Mouse (Mus musculus) urinary bladder, postnatal 14 days (tissue): ENCODE data around the gene Asb5.
A peak's percentile ranks its signal among the peaks of the same experiment; 100 is the strongest.
"Not testable (repeated sequence)": the region's sequence is repeated elsewhere in the genome, so short reads cannot be mapped to it uniquely, and the experiment has no call there.

Experiments
- DNase-seq: peaks from one replicate; pipeline ENCODE4 v3.0.0; 2021; ENCODE audit warnings: low spot score

The Asb5 gene

GRCm38 (mm10) chr8:54541331-54541730 lies 12.0 kb downstream of the Asb5 start:
- no peak for DNase-seq

- no peak for DNase-seq
Measured at GRCm38 (mm10) chr8:54548383-54548782, 19.0 kb downstream of the Asb5 start.

GRCm38 (mm10) chr8:54550026-54550574 lies 20.7 kb downstream of the Asb5 start:
- DNase-seq = no peak

GRCm38 (mm10) chr8:54554921-54555320 lies 25.5 kb downstream of the Asb5 start:
- DNase-seq = no peak

GRCm38 (mm10) chr8:54562137-54562536 lies 32.8 kb downstream of the Asb5 start:
- no peak for DNase-seq

GRCm38 (mm10) chr8:54565181-54565580 lies 35.8 kb downstream of the Asb5 start:
- no peak for DNase-seq

- no peak for DNase-seq
Measured at GRCm38 (mm10) chr8:54565603-54566260, 36.4 kb downstream of the Asb5 start.

DNA sequence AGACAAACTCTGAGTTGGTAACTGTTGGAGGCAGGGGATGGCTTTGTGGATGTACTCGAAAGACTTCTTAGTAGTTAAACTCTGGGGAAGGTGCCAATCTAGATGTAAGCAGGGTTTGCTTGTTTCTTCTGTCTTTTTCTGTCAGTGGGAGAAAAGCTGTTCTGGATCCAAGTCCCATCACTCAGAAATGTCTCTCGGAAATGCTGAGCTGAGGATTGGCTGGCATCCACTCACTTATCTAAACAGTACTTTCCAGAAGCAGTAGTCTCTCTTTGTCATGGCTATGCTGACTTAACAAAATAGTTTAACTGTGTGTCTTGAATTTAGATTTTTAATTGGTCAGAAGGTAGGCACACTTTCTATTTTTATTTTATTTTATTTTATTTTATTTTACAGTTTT lies 37.8 kb downstream of the Asb5 start:
- no peak for DNase-seq

GRCm38 (mm10) chr8:54570618-54571609 lies 41.5 kb downstream of the Asb5 start:
- DNase-seq = no peak

DNA sequence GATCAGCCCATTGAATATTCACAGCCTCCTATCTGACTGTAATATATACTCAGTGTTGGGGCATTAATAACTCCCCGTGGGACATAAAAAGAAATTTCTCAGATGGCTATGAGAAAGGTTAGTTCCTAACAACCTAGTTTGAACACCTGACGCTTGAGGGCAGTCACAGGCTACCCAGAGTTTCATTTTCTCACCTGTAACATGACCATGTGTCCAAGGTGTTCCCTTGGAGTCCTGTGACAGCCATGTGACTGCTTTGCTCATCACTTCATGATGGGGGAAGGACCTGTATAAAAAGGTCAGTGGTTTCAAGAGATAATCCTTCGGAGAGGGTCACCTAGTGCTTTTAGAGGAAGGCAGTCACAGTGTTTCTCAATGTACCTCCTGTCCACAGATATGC lies 52.1 kb downstream of the Asb5 start:
- DNase-seq = no peak

GRCm38 (mm10) chr8:54582886-54583285 lies 53.5 kb downstream of the Asb5 start:
- no peak for DNase-seq

DNA sequence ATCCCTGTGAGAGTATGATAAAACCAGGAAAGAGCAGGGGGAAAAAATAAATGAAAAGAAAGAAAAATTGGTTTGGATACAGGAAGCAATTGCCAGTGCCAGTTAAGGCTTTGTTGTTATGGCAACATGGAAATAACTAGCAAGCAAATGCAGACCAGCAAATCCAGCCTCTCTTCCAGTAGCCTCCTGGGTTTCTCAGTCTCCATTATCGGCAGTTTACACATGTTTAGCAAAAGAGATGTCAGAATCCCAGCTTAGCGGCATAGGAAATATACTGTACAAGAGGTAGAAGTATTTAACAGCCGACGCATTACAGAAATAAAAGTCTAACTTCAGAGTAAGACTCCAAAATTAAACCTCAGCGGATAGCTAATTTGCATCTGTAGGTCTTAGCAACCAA lies 65.3 kb downstream of the Asb5 start:
- DNase-seq = no peak

DNA sequence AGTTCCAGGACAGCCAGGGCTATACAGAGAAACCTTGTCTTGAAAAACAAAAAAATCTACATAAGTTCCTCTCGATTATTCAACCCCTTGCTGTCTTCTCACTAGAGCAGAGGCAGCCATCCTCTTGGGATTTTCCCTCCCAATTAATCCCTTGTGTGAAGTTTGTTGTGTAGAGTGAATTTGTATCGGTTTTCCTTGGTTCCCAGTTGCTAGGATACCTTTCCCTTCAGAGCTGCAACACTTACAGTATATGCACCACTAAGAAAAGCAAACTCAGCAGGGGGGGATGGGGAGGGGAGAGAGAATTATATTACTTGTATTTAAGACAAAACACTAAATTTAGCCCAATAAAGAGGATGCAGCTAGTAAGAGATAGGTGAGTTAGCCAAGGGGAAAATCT lies 66.7 kb downstream of the Asb5 start:
- no peak for DNase-seq

DNA sequence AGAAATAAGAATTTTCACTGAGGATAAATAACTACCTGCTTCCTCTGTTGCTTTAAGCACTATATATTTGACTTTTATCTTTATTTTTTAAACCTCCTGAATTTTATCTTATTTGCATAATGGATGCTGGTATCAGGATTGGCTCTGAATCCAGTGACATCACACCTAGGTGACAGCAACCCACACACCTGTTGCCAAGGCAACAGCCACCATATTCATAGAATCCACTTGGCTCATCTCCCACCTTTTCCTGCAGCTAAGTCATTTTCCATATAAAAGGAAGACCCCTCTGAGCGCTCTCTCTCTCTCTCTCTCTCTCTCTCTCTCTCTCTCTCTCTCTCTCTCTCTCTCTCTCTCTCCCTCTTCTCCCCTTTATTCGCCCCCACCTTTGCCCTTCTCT lies 67.6 kb downstream of the Asb5 start:
- no peak for DNase-seq

DNA sequence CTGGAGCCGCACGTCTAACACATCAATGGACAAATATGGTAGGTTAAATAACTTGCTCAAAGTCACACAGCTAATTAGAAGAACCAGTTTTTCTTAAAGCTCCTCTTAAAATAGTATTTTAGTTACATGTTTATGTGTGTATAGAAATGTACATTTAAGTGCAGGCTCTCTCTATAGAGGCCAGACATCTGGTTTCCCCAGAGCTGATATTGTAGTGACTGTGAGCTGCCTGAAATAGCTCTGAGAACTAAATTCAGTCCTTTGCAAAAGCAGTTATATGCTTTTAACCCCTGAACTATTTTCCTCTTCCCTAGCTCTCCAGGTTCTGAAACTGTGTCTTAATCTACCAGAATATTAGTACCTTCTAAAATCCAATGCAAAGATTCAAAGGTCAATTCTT lies 68.0 kb downstream of the Asb5 start:
- no peak for DNase-seq

DNA sequence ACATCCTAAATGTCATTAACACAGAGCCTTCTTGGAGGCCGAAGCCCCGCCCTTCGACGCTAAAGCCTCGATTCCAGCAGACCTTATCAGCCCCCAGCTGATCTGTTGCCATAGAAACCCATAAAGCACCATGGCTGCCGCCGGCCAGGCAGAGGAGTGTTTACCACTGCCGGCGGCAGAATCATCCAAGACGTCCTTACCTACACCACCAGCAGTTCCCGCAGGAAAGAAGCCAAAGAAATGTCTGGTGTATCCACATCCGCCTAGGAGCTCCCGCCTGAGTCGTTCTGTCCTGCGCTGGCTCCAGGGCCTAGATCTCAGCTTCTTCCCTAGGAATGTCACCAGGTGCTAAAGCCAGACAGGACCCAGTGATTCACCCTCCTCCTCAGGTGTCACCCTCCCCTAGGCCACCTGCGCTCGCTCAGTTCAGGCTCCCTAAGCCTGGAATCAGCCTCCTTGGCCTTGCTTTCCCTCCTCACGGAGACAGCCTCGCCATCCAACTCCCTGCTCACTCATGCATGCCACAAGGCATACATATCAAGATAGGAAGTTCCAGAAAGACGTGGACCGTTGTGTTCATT lies 71.4 kb downstream of the Asb5 start, which contains the start of gene Spata4:
Gene Spata4 (plus strand): TSS at position 111 of the 581 bp plus-strand sequence.
- DNase-seq = peak; percentile 16

DNA sequence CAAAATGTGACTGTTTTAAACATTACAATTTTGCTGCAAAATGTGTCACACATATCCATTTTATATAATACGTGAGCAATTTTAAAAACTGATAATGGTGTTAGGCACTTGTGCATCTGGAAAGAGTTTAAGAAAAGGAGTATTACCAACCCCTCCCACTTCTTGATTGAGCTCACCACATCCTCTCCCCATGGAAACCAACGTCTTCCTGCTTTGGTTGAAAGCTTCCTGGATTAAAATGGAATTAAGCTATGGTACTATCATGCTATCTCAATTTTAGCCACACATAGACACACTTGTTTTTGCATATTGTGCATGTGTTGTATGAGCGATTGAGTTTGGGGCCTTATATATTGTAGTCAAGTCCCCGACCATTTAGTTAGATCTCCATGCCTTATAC lies 74.1 kb downstream of the Asb5 start:
- no peak for DNase-seq

DNA sequence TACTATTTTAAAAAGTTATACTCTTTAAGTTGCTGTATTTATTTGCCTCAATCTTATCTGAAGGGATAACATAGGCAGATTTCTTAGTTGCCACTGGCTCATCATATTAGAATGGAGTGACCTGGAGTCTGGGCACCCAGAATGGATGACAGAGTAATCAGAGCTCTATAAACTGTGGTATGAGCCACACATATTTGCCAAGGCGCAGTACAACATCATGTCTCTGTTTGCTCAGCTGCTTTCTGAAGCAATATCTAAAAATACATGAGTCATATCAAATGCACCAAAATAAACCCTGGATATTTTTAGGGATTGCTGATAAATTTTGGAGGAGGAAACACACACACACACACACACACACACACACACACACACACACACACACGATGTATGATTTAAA lies 80.0 kb downstream of the Asb5 start:
- no peak for DNase-seq

GRCm38 (mm10) chr8:54610238-54610637 lies 80.9 kb downstream of the Asb5 start:
- DNase-seq = peak; percentile 19

- not testable (repeated sequence) for DNase-seq
Measured at GRCm38 (mm10) chr8:54616710-54617109, 87.3 kb downstream of the Asb5 start.
